Mouse (Mus musculus) embryonic facial prominence, embryonic 14.5 days (tissue): Measurements from ENCODE around the gene Cdk15. TPM values are rescaled to one million over a fixed set of nuclear protein-coding genes. Genes with fewer than 3 reads are reported as not detected.

Experiments used
- ATAC-seq: fragments of 200-750 bp; cut with Nextera tagmentation; 2 replicates; pipeline ENCODE4 v1.8.0; 2017; ENCODE audit warnings: low read depth, moderate number of reproducible peaks, moderate TSS enrichment
- DNase-seq: peaks from one replicate; pipeline ENCODE4 v3.0.0-alpha.2; 2015; ENCODE audit warnings: low spot score
- H3K27ac ChIP-seq: fragments of 300-500 bp; sonication (generic); replicated peaks from 2 replicates; pipeline ENCODE4 v1.5.1; 2014; ENCODE audit warnings: low read depth, mild to moderate bottlenecking, low read length, moderate library complexity
- H3K27me3 ChIP-seq: fragments of 300-500 bp; sonication (generic); replicated peaks from 2 replicates; pipeline ENCODE4 v1.6.1; 2014; ENCODE audit warnings: low read length; ENCODE audit not compliant: control insufficient read depth, insufficient read depth
- H3K36me3 ChIP-seq: fragments of 300-500 bp; sonication (generic); 2 replicates; pipeline ENCODE4 v1.6.1; 2014; ENCODE audit warnings: low read length, mixed read lengths; ENCODE audit not compliant: control insufficient read depth, insufficient read depth
- H3K4me1 ChIP-seq: fragments of 300-500 bp; sonication (generic); 2 replicates; pipeline ENCODE4 v1.6.1; 2014; ENCODE audit warnings: antibody characterized with exemption, low read length; ENCODE audit not compliant: control insufficient read depth, insufficient read depth
- H3K4me2 ChIP-seq: fragments of 300-500 bp; sonication (generic); 2 replicates; pipeline ENCODE4 v1.6.1; 2014; ENCODE audit warnings: low read depth, mild to moderate bottlenecking, low read length, moderate library complexity, mixed read lengths
- H3K4me3 ChIP-seq: fragments of 300-500 bp; sonication (generic); 2 replicates; pipeline ENCODE4 v1.5.1; 2014; ENCODE audit warnings: low read depth, mild to moderate bottlenecking, low read length
- H3K9ac ChIP-seq: fragments of 300-500 bp; sonication (generic); 2 replicates; pipeline ENCODE4 v1.6.1; 2014; ENCODE audit warnings: low read depth, mild to moderate bottlenecking, low read length, moderate library complexity, mixed read lengths
- H3K9me3 ChIP-seq: fragments of 300-500 bp; sonication (generic); 2 replicates; pipeline ENCODE4 v1.6.1; 2016; ENCODE audit warnings: low read length; ENCODE audit not compliant: control insufficient read depth
- WGBS: fragments of 180-500 bp; shearing (Covaris S2); extraction: QIAGEN DNeasy Blood & Tissue Kit; methylation state at CpG from one replicate; pipeline ENCODE4 v1.1.7; 2014; 5-methylcytosine and 5-hydroxymethylcytosine counted together
- polyA plus RNA-seq: library from polyadenylated mRNA; unstranded; fragments of >200 nt; fragmentation: Nextera tagmentation; extraction: Ambion mirVana; gene quantifications from 2 replicates; pipeline ENCODE4 v1.2.1, GENCODE M21; 2014

Cdk15 gene
- polyA plus RNA-seq, 1 experiment from 2014 or later, result 1.4 TPM

DNA sequence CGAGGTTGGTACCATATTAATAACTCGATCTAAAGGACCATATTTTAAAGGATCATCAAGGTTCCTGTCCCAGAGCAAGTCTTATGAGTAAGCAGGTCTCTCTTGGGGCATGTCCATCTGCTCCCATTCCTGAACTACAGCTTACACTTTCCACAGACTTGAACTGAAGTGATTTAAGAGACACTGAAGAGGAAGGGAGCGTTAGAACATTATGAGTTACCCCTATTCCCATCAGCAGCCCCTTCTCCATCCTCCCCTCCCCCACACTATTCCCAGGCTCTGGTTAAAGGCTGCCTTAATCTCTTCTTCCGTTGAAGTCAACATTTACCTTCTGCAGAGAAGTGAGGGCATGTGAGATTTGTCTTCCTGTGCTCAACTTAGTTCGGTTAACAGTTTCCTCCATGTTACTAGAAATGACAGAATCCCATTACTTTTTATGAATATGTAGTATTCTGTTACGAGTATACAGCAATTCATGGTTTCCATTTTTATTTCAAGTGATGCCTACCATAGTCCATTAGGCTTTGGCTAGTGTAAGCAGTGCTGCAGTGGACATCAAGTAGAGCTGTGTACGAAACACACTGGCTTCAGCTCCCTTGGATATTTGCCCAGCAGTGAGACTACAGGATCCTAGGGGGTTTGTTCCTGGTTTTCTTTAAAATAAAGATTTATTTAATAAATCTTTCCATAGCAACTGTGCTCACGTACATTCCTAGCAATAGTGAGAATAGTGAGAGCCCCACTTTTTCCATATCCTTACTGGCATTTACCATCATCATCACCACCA lies 56.6 kb downstream of the Cdk15 start:
- no peak for ATAC-seq
- Histone ChIP-seq H3K27ac (no peak overlapping the region), H3K4me3 (no peak overlapping the region), H3K27me3 (no peaks in the 10 kb centered on the region), H3K9ac (no peak overlapping the region), H3K36me3 (no peaks in the 10 kb centered on the region), H3K9me3 (no peaks in the 10 kb centered on the region), H3K4me1 (peaks cover 14% of the 10 kb centered on the region), H3K4me2 (no peak overlapping the region)
- no peak for DNase-seq
- WGBS, result 72% methylated on average over 8 of the region's 8 CpGs

DNA sequence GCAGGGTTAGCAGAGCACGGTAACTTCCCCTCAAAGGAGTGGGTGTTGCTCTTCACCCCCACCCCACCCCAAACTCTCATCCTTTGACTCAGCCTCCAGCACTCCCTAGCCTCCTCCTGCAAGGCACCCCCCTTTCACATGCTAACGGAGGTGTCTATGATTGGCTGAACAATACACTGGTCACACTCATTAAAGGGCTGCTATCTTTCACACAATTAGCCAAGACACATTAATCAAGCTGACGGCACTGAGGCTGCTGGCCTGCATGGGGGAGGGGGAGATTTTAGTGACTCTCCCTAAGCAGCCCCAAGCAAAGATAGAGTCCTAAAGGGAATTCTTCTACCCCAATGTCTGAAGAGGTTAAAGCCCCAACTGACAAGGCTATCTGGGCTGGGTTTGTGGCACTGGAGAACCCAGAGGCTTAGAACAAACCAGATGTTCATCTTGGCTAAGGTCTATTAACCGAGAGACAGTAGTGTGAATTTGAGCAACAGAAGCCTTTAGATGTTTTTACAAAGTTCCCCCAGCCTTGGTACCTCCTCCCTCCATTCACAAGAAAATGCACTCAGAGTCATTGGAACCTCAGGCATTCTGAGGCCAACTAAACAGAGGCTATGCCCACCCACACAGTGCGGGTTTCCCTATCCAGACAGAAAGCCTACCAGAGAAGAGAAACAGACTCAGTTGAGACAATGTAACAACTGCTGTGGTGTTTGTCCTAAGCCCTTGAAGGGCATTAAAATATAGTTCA lies 58.5 kb downstream of the Cdk15 start:
- ATAC-seq (no peak; the same call in 1 of the 2 replicates), DNase-seq (no peak)
- H3K9me3 ChIP-seq, result no peaks in the 10 kb centered on the region
- no peaks in the 10 kb centered on the region for H3K36me3 ChIP-seq
- H3K4me1 ChIP-seq, result peaks cover 14% of the 10 kb centered on the region
- H3K4me2 ChIP-seq, result no peak overlapping the region
- H3K9ac ChIP-seq, result no peak overlapping the region
- H3K27me3 ChIP-seq, result no peaks in the 10 kb centered on the region
- no peak overlapping the region for H3K4me3 ChIP-seq
- H3K27ac ChIP-seq, result no peak overlapping the region; the same call in 1 of the 2 replicates
- WGBS, result 24% methylated on average over 5 of the region's 5 CpGs

- ATAC-seq (no peak), DNase-seq (peak; percentile 73)
- WGBS, result 8% methylated on average over 9 of the region's 9 CpGs
- no peaks in the 10 kb centered on the region for H3K27me3 ChIP-seq
- no peaks in the 10 kb centered on the region for H3K9me3 ChIP-seq
- peaks cover 15% of the 10 kb centered on the region for H3K4me1 ChIP-seq
- H3K4me2 ChIP-seq, result peak overlapping the region; percentile 47
- H3K9ac ChIP-seq, result no peak overlapping the region
- no peaks in the 10 kb centered on the region for H3K36me3 ChIP-seq
- peak overlapping the region; percentile 28; the same call in 1 of the 2 replicates for H3K27ac ChIP-seq
- no peak overlapping the region for H3K4me3 ChIP-seq
These were observed 59.3 kb downstream of the Cdk15 start for GRCm38 (mm10) chr1:59316031-59316385.

- DNase-seq, result peak; percentile 81
- Histone ChIP-seq H3K27ac (peak overlapping the region; percentile 28; the same call in 1 of the 2 replicates), H3K36me3 (no peaks in the 10 kb centered on the region), H3K9me3 (no peaks in the 10 kb centered on the region), H3K4me3 (peak overlapping the region; percentile 8; the same call in 1 of the 2 replicates), H3K9ac (no peak overlapping the region), H3K4me2 (peak overlapping the region; percentile 47), H3K4me1 (peaks cover 20% of the 10 kb centered on the region), H3K27me3 (no peaks in the 10 kb centered on the region)
- 5% methylated on average over 6 of the region's 6 CpGs for WGBS
- peak; percentile 58; the same call in 1 of the 2 replicates for ATAC-seq
These were observed 59.8 kb downstream of the Cdk15 start for GRCm38 (mm10) chr1:59316386-59317051.

GRCm38 (mm10) chr1:59317397-59317796 lies 60.7 kb downstream of the Cdk15 start:
- Histone ChIP-seq H3K27me3 (no peaks in the 10 kb centered on the region), H3K4me3 (no peak overlapping the region), H3K9me3 (no peaks in the 10 kb centered on the region), H3K27ac (no peak overlapping the region), H3K36me3 (no peaks in the 10 kb centered on the region), H3K4me2 (no peak overlapping the region), H3K4me1 (peaks cover 29% of the 10 kb centered on the region), H3K9ac (no peak overlapping the region)
- 82% methylated on average over 1 of the region's 1 CpGs for WGBS
- ATAC-seq, result no peak
- no peak for DNase-seq

- no peak overlapping the region for H3K9ac ChIP-seq
- ATAC-seq, result no peak
- H3K36me3 ChIP-seq, result no peaks in the 10 kb centered on the region
- H3K4me1 ChIP-seq, result peaks cover 32% of the 10 kb centered on the region
- no peaks in the 10 kb centered on the region for H3K9me3 ChIP-seq
- no peak overlapping the region for H3K27ac ChIP-seq
- H3K27me3 ChIP-seq, result no peaks in the 10 kb centered on the region
- H3K4me3 ChIP-seq, result no peak overlapping the region
- H3K4me2 ChIP-seq, result no peak overlapping the region
- WGBS, result 61% methylated on average over 5 of the region's 5 CpGs
- no peak for DNase-seq
These were observed 62.2 kb downstream of the Cdk15 start for GRCm38 (mm10) chr1:59318878-59319277.

- Histone ChIP-seq H3K27ac (peak overlapping the region; percentile 70; the same call in 1 of the 2 replicates), H3K27me3 (no peaks in the 10 kb centered on the region), H3K4me2 (no peak overlapping the region), H3K9me3 (no peaks in the 10 kb centered on the region), H3K4me1 (peaks cover 20% of the 10 kb centered on the region; the same call in 1 of the 2 replicates), H3K4me3 (no peak overlapping the region), H3K9ac (no peak overlapping the region), H3K36me3 (no peaks in the 10 kb centered on the region)
- 70% methylated on average over 9 of the region's 9 CpGs for WGBS
- ATAC-seq (no peak), DNase-seq (no peak)
These were observed 64.6 kb downstream of the Cdk15 start for GRCm38 (mm10) chr1:59321076-59321879.
